Mouse (Mus musculus) myocyte (in vitro differentiated cells): Measurements from ENCODE around the gene Gk5.

Experiments
- E2F4 ChIP-seq: IDR thresholded peaks from one replicate; pipeline ENCODE4 v1.6.1; 2011; ENCODE audit warnings: mild to moderate bottlenecking, control low read depth, moderate library complexity; ENCODE audit not compliant: insufficient read depth
- MAX ChIP-seq: IDR thresholded peaks from one replicate; pipeline ENCODE4 v1.6.1; 2011; ENCODE audit warnings: low read depth, mild to moderate bottlenecking, control low read depth
- MYOG ChIP-seq, 3 experiments: IDR thresholded peaks; one replicate each; pipeline ENCODE4 v1.6.1; 2011; ENCODE audit warnings: control low read depth in 2 of 3, low read depth in 2 of 3, mild to moderate bottlenecking in 2 of 3; ENCODE audit not compliant: insufficient read length in 2 of 3, control insufficient read depth in 1 of 3, insufficient read depth in 1 of 3
- POLR2A ChIP-seq: IDR thresholded peaks from one replicate; pipeline ENCODE4 v1.6.1; 2011; ENCODE audit warnings: low read depth, mild to moderate bottlenecking, control low read depth, moderate library complexity; ENCODE audit not compliant: insufficient read length
- POLR2AphosphoS2 ChIP-seq: IDR thresholded peaks from one replicate; pipeline ENCODE4 v1.6.1; 2011; ENCODE audit warnings: low read depth, control low read depth; ENCODE audit not compliant: insufficient read length
- TCF12 ChIP-seq: IDR thresholded peaks from one replicate; pipeline ENCODE4 v1.6.1; 2011; ENCODE audit warnings: mild to moderate bottlenecking, control low read depth; ENCODE audit not compliant: poor library complexity, insufficient read depth, severe bottlenecking
- TCF3 ChIP-seq: IDR thresholded peaks from one replicate; pipeline ENCODE4 v1.6.1; 2011; ENCODE audit warnings: low read depth, control low read depth; ENCODE audit not compliant: insufficient read length

DNA sequence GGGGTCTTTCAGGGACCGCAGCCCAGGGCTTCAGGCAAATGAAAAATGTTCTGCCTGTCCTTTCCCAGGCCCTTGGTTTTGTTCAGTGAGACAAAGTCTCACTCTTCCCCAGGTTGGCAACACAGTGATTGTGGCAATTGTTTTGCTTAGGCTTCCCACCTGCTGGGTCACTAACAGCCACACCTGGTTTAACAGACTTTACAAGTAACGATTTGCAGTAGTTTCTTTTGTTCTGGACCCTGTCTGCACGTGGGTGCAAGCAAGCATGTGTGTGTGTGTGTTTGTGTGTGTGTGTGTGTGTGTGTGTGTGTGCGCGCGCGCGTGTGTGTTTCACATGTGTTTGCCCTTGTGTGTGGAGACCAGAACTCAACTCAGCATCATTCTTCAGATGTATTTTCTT is 16.3 kb upstream of the Gk5 start:
- no peak for TF ChIP-seq MAX
- no peak for TF ChIP-seq POLR2A
- TF ChIP-seq TCF12: no peak
- TF ChIP-seq POLR2AphosphoS2: no peak
- TF ChIP-seq MYOG (IDR thresholded peaks at IDR 0.05; ENCODE audit: control insufficient read depth in 1 of 3, insufficient read depth in 1 of 3, insufficient read length in 2 of 3, low read depth in 2 of 3): no peak
- TF ChIP-seq TCF3: no peak
- no peak for TF ChIP-seq E2F4
